Mouse (Mus musculus): ENCODE measurements at regions not wholly inside any gene's neighbourhood (a gene's known extent, or its start where the extent isn't known, plus 50 kb on each side); places are given as distances from the start of the nearest gene placed in this dataset.

- DNase-seq (ENCODE audit: low read depth, low spot score), result no peak
These were observed 137.4 kb upstream of the Plcz1 start for GRCm38 (mm10) chr6:140178425-140179193.

GRCm38 (mm10) chr6:140172716-140173115 lies 131.5 kb upstream of the Plcz1 start:
- no peak for DNase-seq (ENCODE audit: low read depth, low spot score)

GRCm38 (mm10) chr6:140169836-140170235 lies 128.6 kb upstream of the Plcz1 start:
- DNase-seq (ENCODE audit: low read depth, low spot score), result no peak

GRCm38 (mm10) chr6:140167182-140167581 lies 125.9 kb upstream of the Plcz1 start:
- DNase-seq (ENCODE audit: low read depth, low spot score), result no peak

- no peak for DNase-seq (ENCODE audit: low read depth, low spot score)
These were observed 121.5 kb upstream of the Plcz1 start for GRCm38 (mm10) chr6:140162729-140163128.

- DNase-seq (ENCODE audit: low read depth, low spot score), result no peak
These were observed 120.2 kb upstream of the Plcz1 start for GRCm38 (mm10) chr6:140161482-140161881.

GRCm38 (mm10) chr6:140160946-140161345 lies 119.7 kb upstream of the Plcz1 start:
- DNase-seq (ENCODE audit: low read depth, low spot score), result no peak

GRCm38 (mm10) chr6:140158986-140159385 lies 117.7 kb upstream of the Plcz1 start:
- no peak for DNase-seq (ENCODE audit: low read depth, low spot score)

- DNase-seq (ENCODE audit: low read depth, low spot score), result no peak
These were observed 116.1 kb upstream of the Plcz1 start for GRCm38 (mm10) chr6:140157375-140157774.

GRCm38 (mm10) chr6:140152418-140153176 lies 111.3 kb upstream of the Plcz1 start:
- no peak for DNase-seq (ENCODE audit: low read depth, low spot score)

GRCm38 (mm10) chr6:140148628-140149245 lies 107.5 kb upstream of the Plcz1 start:
- DNase-seq (ENCODE audit: low read depth, low spot score), result no peak

- DNase-seq (ENCODE audit: low read depth, low spot score), result no peak
These were observed 106.9 kb upstream of the Plcz1 start for GRCm38 (mm10) chr6:140148138-140148537.

- no peak for DNase-seq (ENCODE audit: low read depth, low spot score)
These were observed 106.5 kb upstream of the Plcz1 start for GRCm38 (mm10) chr6:140147711-140148110.

GRCm38 (mm10) chr6:140133734-140134133 lies 92.5 kb upstream of the Plcz1 start:
- DNase-seq (ENCODE audit: low read depth, low spot score), result no peak

GRCm38 (mm10) chr6:140126645-140127044 lies 85.4 kb upstream of the Plcz1 start:
- DNase-seq (ENCODE audit: low read depth, low spot score), result no peak

GRCm38 (mm10) chr6:140114024-140114423 lies 72.8 kb upstream of the Plcz1 start:
- DNase-seq (ENCODE audit: low read depth, low spot score), result no peak

- DNase-seq (ENCODE audit: low read depth, low spot score), result no peak
These were observed 70.8 kb upstream of the Plcz1 start for GRCm38 (mm10) chr6:140112054-140112453.

GRCm38 (mm10) chr6:140108083-140108482 lies 66.8 kb upstream of the Plcz1 start:
- no peak for DNase-seq (ENCODE audit: low read depth, low spot score)

- no peak for DNase-seq (ENCODE audit: low read depth, low spot score)
These were observed 66.4 kb upstream of the Plcz1 start for GRCm38 (mm10) chr6:140107628-140108027.

- DNase-seq (ENCODE audit: low read depth, low spot score), result no peak
These were observed 64.9 kb upstream of the Plcz1 start for GRCm38 (mm10) chr6:140106141-140106540.

- no peak for DNase-seq (ENCODE audit: low read depth, low spot score)
These were observed 60.8 kb upstream of the Plcz1 start for GRCm38 (mm10) chr6:140102043-140102442.

- no peak for DNase-seq (ENCODE audit: low read depth, low spot score)
These were observed 54.2 kb upstream of the Plcz1 start for GRCm38 (mm10) chr6:140095416-140095815.
